Mouse (Mus musculus): ENCODE data around the gene Trim59. TPM values are rescaled to one million over a fixed set of nuclear protein-coding genes. Genes with fewer than 3 reads are reported as not detected.
"Not testable (repeated sequence)": the region's sequence is repeated elsewhere in the genome, so short reads cannot be mapped to it uniquely, and the experiment has no call there.

Trim59 gene
- polyA plus RNA-seq, 1 experiment = 22.1 TPM

DNA sequence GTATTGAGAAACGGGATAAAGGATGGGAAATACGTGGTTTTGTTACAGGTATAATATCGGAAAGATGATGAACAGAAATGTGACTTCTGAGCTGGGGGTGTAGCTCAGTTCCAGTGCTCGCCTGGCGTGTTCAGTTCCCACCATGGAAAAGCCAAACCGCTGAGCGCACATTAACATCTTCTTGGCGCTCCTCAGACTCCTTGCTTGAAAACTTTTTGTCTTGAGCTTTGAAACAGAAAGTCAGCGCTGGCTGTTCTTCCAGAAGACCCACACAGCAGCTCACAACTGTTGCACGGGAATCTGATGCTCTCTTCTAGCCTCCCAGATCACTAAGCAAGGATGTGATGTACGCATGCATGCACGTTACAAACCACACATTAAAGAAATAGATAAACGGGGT is 1.2 kb upstream of the Trim59 start:
- Histone ChIP-seq H3K4me3 (ENCODE audit: insufficient read depth, low read length) (peak overlapping the region; percentile 100; the same call in 1 of the 2 replicates), H3K27ac (ENCODE audit: insufficient read depth, low read depth, low read length) (no peak overlapping the region), H3K4me1 (ENCODE audit: control insufficient read depth, insufficient read depth, low read length) (peaks cover 5% of the 10 kb centered on the region)
- TF ChIP-seq CTCF (IDR thresholded peaks at IDR 0.05; ENCODE audit: low read depth, low read length) = no peak
- no peak for TF ChIP-seq POLR2A (IDR thresholded peaks at IDR 0.05; ENCODE audit: borderline replicate concordance, low read depth, low read length)

DNA sequence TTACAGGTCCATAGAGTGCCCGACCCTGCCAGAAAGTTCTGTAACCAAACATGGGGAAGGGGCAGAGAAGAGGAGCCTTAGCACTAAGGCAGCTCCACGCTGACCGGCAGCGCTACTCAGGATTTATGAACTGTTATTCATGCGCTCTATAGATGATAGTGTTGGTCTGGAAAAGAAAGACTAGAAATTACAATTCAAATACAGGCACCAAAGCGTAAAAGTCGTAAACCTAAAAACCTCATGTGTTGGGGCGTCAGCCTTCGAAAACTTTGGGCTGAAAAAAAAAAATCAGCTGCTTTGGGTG is 797 bp upstream of the Trim59 start:
- Histone ChIP-seq H3K4me3 (ENCODE audit: insufficient read depth, low read length) (peak overlapping the region; percentile 100), H3K4me1 (ENCODE audit: control insufficient read depth, insufficient read depth, low read length) (peaks cover 5% of the 10 kb centered on the region), H3K27ac (ENCODE audit: insufficient read depth, low read depth, low read length) (peak overlapping the region; percentile 67)
- TF ChIP-seq POLR2A (IDR thresholded peaks at IDR 0.05; ENCODE audit: borderline replicate concordance, low read depth, low read length) = no peak
- no peak for TF ChIP-seq CTCF (IDR thresholded peaks at IDR 0.05; ENCODE audit: low read depth, low read length)

DNA sequence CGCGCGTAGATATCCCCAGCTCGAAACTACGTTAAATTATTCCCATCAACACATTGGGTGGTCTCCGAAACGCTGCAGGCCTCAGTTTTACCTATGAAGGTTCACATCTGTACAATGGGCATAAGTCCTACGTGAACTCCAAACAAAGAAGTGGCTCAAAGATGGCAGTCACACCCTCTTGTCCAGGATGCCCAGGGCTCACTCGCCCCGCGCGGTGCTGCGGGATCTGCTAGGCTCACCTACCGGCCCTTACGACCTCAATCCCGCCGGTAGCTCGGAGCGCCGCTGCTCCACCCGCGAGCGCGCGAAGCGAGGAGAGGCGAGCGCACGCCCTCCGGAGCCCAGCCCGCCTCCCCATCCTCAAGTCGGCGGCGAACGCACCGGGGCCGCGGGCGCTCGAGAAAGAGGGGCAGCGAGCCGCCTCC is 376 bp downstream of the Trim59 start:
- TF ChIP-seq CTCF (IDR thresholded peaks at IDR 0.05; ENCODE audit: low read depth, low read length) (no peak), POLR2A (IDR thresholded peaks at IDR 0.05; ENCODE audit: borderline replicate concordance, low read depth, low read length) (no peak)
- H3K27ac ChIP-seq (ENCODE audit: insufficient read depth, low read depth, low read length) = peak overlapping the region; percentile 57
- peaks cover 10% of the 10 kb centered on the region for H3K4me1 ChIP-seq (ENCODE audit: control insufficient read depth, insufficient read depth, low read length)
- H3K4me3 ChIP-seq (ENCODE audit: insufficient read depth, low read length) = peak overlapping the region; percentile 100

DNA sequence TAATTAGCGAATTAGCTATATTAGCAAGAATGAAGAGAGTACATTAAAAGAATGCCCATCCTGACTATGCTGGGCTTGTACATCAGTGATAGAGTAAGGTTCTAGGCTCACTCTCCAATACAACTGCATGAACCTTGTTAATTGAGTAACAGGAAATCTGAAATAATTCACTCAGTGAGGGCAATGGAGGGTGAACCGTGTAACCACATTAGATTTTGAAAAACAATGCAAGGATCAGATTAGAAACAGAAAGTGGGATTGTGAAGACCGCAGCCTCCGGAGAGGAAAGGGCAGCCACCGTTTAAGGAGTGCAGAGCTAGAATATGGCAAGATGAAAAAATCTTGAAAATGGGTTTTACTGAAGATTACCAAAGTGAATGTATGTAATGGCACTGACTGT is 3.3 kb downstream of the Trim59 start:
- peaks cover 10% of the 10 kb centered on the region for H3K4me1 ChIP-seq (ENCODE audit: control insufficient read depth, insufficient read depth, low read length)
- peak overlapping the region; percentile 36 for H3K4me3 ChIP-seq (ENCODE audit: insufficient read depth, low read length)
- H3K27ac ChIP-seq (ENCODE audit: insufficient read depth, low read depth, low read length) = no peak overlapping the region
- TF ChIP-seq POLR2A (IDR thresholded peaks at IDR 0.05; ENCODE audit: borderline replicate concordance, low read depth, low read length) (no peak), CTCF (IDR thresholded peaks at IDR 0.05; ENCODE audit: low read depth, low read length) (no peak)

DNA sequence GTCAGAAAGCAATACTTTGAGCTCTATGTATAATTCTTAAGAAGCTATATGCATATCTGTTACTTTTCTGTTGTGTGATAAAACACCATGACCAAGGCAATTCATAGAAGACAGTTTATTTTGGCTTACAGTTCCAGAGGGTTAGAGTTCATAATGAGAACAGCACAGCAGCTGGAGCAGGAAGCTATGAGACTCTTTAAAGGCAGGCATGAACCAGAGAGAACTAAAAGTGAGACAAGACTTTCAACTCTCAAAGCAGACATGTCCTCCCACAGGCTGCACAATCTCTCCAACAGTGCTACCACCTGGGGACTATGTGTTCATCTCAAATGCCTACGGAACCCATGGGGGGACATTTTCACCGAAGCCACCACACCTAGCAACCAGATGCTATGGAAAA is 4.5 kb downstream of the Trim59 start:
- no peak overlapping the region; the same call in 1 of the 2 replicates for H3K27ac ChIP-seq (ENCODE audit: insufficient read depth, low read depth, low read length)
- H3K4me3 ChIP-seq (ENCODE audit: insufficient read depth, low read length) = 0 out of 2 replicates have a peak overlapping the region, but pooled peaks have one; percentile 1
- H3K4me1 ChIP-seq (ENCODE audit: control insufficient read depth, insufficient read depth, low read length) = peaks cover 7% of the 10 kb centered on the region
- TF ChIP-seq CTCF (IDR thresholded peaks at IDR 0.05; ENCODE audit: low read depth, low read length) (no peak), POLR2A (IDR thresholded peaks at IDR 0.05; ENCODE audit: borderline replicate concordance, low read depth, low read length) (no peak)

DNA sequence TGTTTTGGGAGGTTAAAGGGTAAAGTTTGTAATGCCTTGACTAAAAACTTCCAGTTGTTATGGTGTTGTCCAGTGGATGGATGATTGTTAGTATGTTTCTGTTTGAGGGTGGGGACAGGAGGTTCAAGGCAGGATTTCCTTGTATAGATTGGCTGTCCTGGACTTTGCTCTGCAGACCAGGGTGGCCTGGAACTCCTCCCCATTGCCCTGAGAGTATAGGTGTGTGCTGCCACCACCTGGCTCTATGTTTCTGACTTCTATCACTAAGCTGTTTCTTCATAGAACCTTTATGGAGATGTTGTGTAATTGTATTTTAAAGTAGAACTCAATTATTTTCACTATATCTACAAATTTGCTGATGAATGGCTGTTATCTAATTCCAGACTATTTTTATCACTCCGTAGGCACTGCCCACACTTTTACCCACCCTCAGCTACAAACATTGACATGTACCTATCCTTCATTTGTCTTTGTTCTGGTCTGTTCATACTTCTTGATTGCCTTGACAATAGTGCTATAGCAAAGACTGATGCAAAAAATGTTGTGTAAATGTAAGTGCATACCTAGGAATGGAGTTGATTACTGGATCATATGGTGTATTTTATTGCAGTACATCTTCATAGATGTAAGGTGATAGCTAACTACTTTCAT is 18.3 kb downstream of the Trim59 start:
- no peak overlapping the region for H3K27ac ChIP-seq (ENCODE audit: insufficient read depth, low read depth, low read length)
- H3K4me1 ChIP-seq (ENCODE audit: control insufficient read depth, insufficient read depth, low read length) = no peaks in the 10 kb centered on the region
- no peak for TF ChIP-seq POLR2A (IDR thresholded peaks at IDR 0.05; ENCODE audit: borderline replicate concordance, low read depth, low read length)
- no peak for TF ChIP-seq CTCF (IDR thresholded peaks at IDR 0.05; ENCODE audit: low read depth, low read length)
- no peak overlapping the region for H3K4me3 ChIP-seq (ENCODE audit: insufficient read depth, low read length)

DNA sequence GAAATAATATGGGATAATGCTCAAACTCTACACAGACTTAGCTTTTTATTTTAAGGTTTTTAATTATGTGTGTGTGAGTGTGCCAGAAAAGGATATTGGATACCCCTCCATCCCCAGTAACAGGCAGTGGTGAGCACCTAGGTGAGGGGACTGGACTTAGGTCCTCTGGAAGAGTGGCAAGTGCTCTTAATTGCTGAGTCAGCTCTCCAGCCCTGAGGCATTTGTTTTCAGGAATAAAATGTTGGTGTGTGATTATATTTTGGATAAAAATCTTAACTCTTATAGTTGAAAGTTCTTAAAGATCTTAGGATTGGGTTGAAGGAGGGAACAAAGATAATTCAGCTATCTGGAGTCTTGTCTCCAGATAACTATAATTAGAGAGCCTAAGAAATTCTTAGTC is 23.8 kb downstream of the Trim59 start:
- TF ChIP-seq POLR2A (IDR thresholded peaks at IDR 0.05; ENCODE audit: borderline replicate concordance, low read depth, low read length) (no peak), CTCF (IDR thresholded peaks at IDR 0.05; ENCODE audit: low read depth, low read length) (no peak)
- H3K4me3 ChIP-seq (ENCODE audit: insufficient read depth, low read length) = no peak overlapping the region
- H3K27ac ChIP-seq (ENCODE audit: insufficient read depth, low read depth, low read length) = no peak overlapping the region
- peaks cover 2% of the 10 kb centered on the region; the same call in 1 of the 2 replicates for H3K4me1 ChIP-seq (ENCODE audit: control insufficient read depth, insufficient read depth, low read length)

DNA sequence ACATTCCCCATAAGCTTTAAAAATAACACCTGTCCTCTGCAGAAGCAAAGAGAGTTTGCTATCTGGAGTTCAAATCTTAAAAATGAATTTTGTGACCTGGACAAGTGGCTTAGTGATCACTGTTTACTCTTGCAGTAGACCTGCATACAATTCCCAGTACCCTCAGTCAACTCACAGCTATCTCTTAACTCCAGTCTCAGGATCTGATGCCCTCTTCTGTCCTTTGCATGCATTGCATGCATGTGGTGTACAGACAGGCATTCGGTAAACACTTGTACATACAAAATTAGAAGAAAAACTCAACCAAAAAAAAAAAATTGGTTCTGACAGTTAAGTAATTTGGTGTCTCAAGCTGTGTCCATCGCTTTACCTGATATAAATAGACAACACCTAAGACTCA is 24.3 kb downstream of the Trim59 start:
- Histone ChIP-seq H3K4me3 (ENCODE audit: insufficient read depth, low read length) (no peak overlapping the region), H3K27ac (ENCODE audit: insufficient read depth, low read depth, low read length) (no peak overlapping the region), H3K4me1 (ENCODE audit: control insufficient read depth, insufficient read depth, low read length) (peaks cover 2% of the 10 kb centered on the region; the same call in 1 of the 2 replicates)
- no peak for TF ChIP-seq POLR2A (IDR thresholded peaks at IDR 0.05; ENCODE audit: borderline replicate concordance, low read depth, low read length)
- TF ChIP-seq CTCF (IDR thresholded peaks at IDR 0.05; ENCODE audit: low read depth, low read length) = no peak

DNA sequence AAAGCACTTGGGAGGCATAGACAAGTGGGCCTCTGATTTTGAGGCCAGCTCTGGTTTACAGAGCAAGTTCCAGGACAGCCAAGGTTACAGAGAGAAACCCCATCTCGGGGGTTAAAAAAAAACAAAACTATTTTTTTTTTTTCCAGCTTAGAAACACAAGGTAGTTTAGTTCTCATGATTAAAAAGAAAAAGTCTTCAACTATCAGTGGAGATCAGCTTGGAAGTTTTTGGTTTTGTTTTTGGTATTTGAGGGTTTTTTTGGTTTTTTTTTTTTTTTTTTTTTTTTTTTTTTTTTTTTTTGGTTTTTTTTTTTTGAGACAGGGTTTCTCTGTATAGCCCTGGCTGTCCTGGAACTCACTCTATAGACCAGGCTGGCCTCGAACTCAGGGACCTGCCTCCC is 25.9 kb downstream of the Trim59 start:
- H3K4me3 ChIP-seq (ENCODE audit: insufficient read depth, low read length); H3K4me1 ChIP-seq (ENCODE audit: control insufficient read depth, insufficient read depth, low read length); H3K27ac ChIP-seq (ENCODE audit: insufficient read depth, low read depth, low read length): not testable (repeated sequence)

DNA sequence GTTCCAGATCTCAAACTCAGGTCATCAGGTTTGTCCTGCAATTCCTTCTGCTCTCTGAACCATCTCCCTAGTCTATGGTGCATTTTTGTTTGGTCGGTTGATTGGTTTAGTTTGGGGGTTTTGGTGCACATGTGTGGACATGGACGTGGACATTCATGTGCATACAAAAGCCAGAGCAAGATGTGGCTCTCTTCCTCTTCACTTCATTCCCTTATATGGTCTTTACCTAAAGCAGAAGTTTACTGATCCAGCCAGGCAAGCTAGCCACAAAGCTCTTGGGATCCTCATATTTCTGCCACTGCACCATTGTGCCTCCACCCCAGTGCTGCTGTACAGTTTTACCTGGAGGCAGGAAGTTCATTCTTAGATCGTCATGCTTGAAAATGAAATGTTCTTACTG is 27.4 kb downstream of the Trim59 start:
- Histone ChIP-seq H3K27ac (ENCODE audit: insufficient read depth, low read depth, low read length) (no peak overlapping the region), H3K4me3 (ENCODE audit: insufficient read depth, low read length) (no peak overlapping the region), H3K4me1 (ENCODE audit: control insufficient read depth, insufficient read depth, low read length) (peaks cover 5% of the 10 kb centered on the region; the same call in 1 of the 2 replicates)
- TF ChIP-seq POLR2A (IDR thresholded peaks at IDR 0.05; ENCODE audit: borderline replicate concordance, low read depth, low read length) (no peak), CTCF (IDR thresholded peaks at IDR 0.05; ENCODE audit: low read depth, low read length) (no peak)

DNA sequence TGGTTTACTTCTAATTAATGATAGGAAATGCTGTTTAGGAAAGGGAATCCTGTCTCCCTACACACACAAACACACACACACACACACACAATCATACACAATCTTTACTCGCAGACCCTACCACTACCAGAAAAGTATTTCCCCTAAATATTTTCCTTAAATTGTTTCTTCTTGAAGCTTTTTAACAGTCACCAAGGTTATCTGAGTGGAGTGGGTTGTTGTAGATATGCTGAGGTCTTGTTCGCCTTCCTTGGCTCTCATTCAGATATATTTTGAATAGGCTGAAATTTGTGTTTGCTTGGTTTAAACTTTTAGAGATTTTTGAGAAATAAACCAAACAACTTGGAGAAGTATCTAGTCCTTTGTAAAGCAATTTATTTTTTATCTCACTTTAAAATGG is 35.7 kb downstream of the Trim59 start:
- TF ChIP-seq CTCF (IDR thresholded peaks at IDR 0.05; ENCODE audit: low read depth, low read length) (no peak), POLR2A (IDR thresholded peaks at IDR 0.05; ENCODE audit: borderline replicate concordance, low read depth, low read length) (no peak)
- 0 out of 2 replicates have a peak, but pooled peaks cover 5% of the 10 kb centered on the region for H3K4me1 ChIP-seq (ENCODE audit: control insufficient read depth, insufficient read depth, low read length)
- H3K4me3 ChIP-seq (ENCODE audit: insufficient read depth, low read length) = no peak overlapping the region
- H3K27ac ChIP-seq (ENCODE audit: insufficient read depth, low read depth, low read length) = no peak overlapping the region
